Mouse (Mus musculus): ENCODE results near the gene Hhip. TPM values are rescaled to one million over a fixed set of nuclear protein-coding genes. Genes with fewer than 3 reads are reported as not detected.
A peak's percentile ranks its signal among the peaks of the same experiment; 100 is the strongest.

Hhip gene
- total and polyA plus RNA-seq, 2 experiments from 2014 or later, result 1.8 to 2.0 TPM

- Histone ChIP-seq H3K4me2 (ENCODE audit: low read depth) (no peak overlapping the region), H3K4me3 (ENCODE audit: low read depth, low read length) (no peak overlapping the region), H3K9ac (no peak overlapping the region), H3K36me3 (ENCODE audit: insufficient read depth) (no peaks in the 10 kb centered on the region), H3K9me3 (ENCODE audit: low read length) (no peaks in the 10 kb centered on the region), H3K4me1 (ENCODE audit: insufficient read depth) (no peaks in the 10 kb centered on the region), H3K27ac (ENCODE audit: low read depth, low read length) (no peak overlapping the region), H3K27me3 (ENCODE audit: insufficient read depth, low read length) (no peaks in the 10 kb centered on the region)
- no peak for DNase-seq
- no peak for TF ChIP-seq CTCF (IDR thresholded peaks at IDR 0.05; ENCODE audit: low read depth)
- ATAC-seq, result no peak
- WGBS, result 86% methylated on average over 3 of the region's 3 CpGs
These were observed 107.4 kb downstream of the Hhip start for GRCm38 (mm10) chr8:79950376-79950775.

- Histone ChIP-seq H3K4me1 (ENCODE audit: insufficient read depth) (no peaks in the 10 kb centered on the region), H3K4me2 (ENCODE audit: low read depth) (no peak overlapping the region), H3K27me3 (ENCODE audit: insufficient read depth, low read length) (no peaks in the 10 kb centered on the region), H3K4me3 (ENCODE audit: low read depth, low read length) (no peak overlapping the region), H3K27ac (ENCODE audit: low read depth, low read length) (no peak overlapping the region), H3K9me3 (ENCODE audit: low read length) (no peaks in the 10 kb centered on the region), H3K9ac (no peak overlapping the region), H3K36me3 (ENCODE audit: insufficient read depth) (no peaks in the 10 kb centered on the region)
- WGBS, result 87% methylated on average over 9 of the region's 9 CpGs
- no peak for TF ChIP-seq CTCF (IDR thresholded peaks at IDR 0.05; ENCODE audit: low read depth)
- DNase-seq (no peak), ATAC-seq (no peak)
These were observed 112.2 kb downstream of the Hhip start for GRCm38 (mm10) chr8:79945501-79946076.

- H3K4me2 ChIP-seq (ENCODE audit: low read depth), result no peak overlapping the region
- H3K27me3 ChIP-seq (ENCODE audit: insufficient read depth, low read length), result no peaks in the 10 kb centered on the region
- DNase-seq (no peak), ATAC-seq (no peak)
- no peak overlapping the region for H3K9ac ChIP-seq
- no peak overlapping the region for H3K27ac ChIP-seq (ENCODE audit: low read depth, low read length)
- 95% methylated on average over 5 of the region's 5 CpGs for WGBS
- H3K4me1 ChIP-seq (ENCODE audit: insufficient read depth), result no peaks in the 10 kb centered on the region
- H3K36me3 ChIP-seq (ENCODE audit: insufficient read depth), result no peaks in the 10 kb centered on the region
- no peak overlapping the region for H3K4me3 ChIP-seq (ENCODE audit: low read depth, low read length)
- no peaks in the 10 kb centered on the region for H3K9me3 ChIP-seq (ENCODE audit: low read length)
- no peak for TF ChIP-seq CTCF (IDR thresholded peaks at IDR 0.05; ENCODE audit: low read depth)
These were observed 116.7 kb downstream of the Hhip start for GRCm38 (mm10) chr8:79941070-79941469.

- H3K4me3 ChIP-seq (ENCODE audit: low read depth, low read length), result no peak overlapping the region
- H3K27me3 ChIP-seq (ENCODE audit: insufficient read depth, low read length), result no peaks in the 10 kb centered on the region
- DNase-seq (no peak), ATAC-seq (no peak)
- H3K36me3 ChIP-seq (ENCODE audit: insufficient read depth), result no peaks in the 10 kb centered on the region
- 51% methylated on average over 9 of the region's 9 CpGs for WGBS
- no peak overlapping the region for H3K9ac ChIP-seq
- no peaks in the 10 kb centered on the region for H3K4me1 ChIP-seq (ENCODE audit: insufficient read depth)
- no peak overlapping the region for H3K4me2 ChIP-seq (ENCODE audit: low read depth)
- no peak for TF ChIP-seq CTCF (IDR thresholded peaks at IDR 0.05; ENCODE audit: low read depth)
- no peak overlapping the region for H3K27ac ChIP-seq (ENCODE audit: low read depth, low read length)
- no peaks in the 10 kb centered on the region for H3K9me3 ChIP-seq (ENCODE audit: low read length)
These were observed 120.9 kb downstream of the Hhip start for GRCm38 (mm10) chr8:79936856-79937445.

- DNase-seq, result no peak
- H3K27me3 ChIP-seq (ENCODE audit: insufficient read depth, low read length), result no peaks in the 10 kb centered on the region
- peak; percentile 21; the same call in 1 of the 2 replicates for TF ChIP-seq CTCF (IDR thresholded peaks at IDR 0.05; ENCODE audit: low read depth)
- no peak overlapping the region for H3K4me3 ChIP-seq (ENCODE audit: low read depth, low read length)
- 55% methylated on average over 7 of the region's 7 CpGs for WGBS
- no peak overlapping the region for H3K27ac ChIP-seq (ENCODE audit: low read depth, low read length)
- H3K9me3 ChIP-seq (ENCODE audit: low read length), result no peaks in the 10 kb centered on the region
- no peaks in the 10 kb centered on the region for H3K4me1 ChIP-seq (ENCODE audit: insufficient read depth)
- H3K9ac ChIP-seq, result no peak overlapping the region
- no peak overlapping the region for H3K4me2 ChIP-seq (ENCODE audit: low read depth)
- no peaks in the 10 kb centered on the region for H3K36me3 ChIP-seq (ENCODE audit: insufficient read depth)
- no peak for ATAC-seq
These were observed 122.0 kb downstream of the Hhip start for GRCm38 (mm10) chr8:79935793-79936192.

GRCm38 (mm10) chr8:79929202-79929601 is 128.6 kb downstream of the Hhip start:
- H3K4me3 ChIP-seq (ENCODE audit: low read depth, low read length), result no peak overlapping the region
- no peak overlapping the region for H3K27ac ChIP-seq (ENCODE audit: low read depth, low read length)
- H3K27me3 ChIP-seq (ENCODE audit: insufficient read depth, low read length), result no peaks in the 10 kb centered on the region
- no peak overlapping the region for H3K9ac ChIP-seq
- ATAC-seq, result no peak
- no peak for TF ChIP-seq CTCF (IDR thresholded peaks at IDR 0.05; ENCODE audit: low read depth)
- WGBS, result 75% methylated on average over 4 of the region's 4 CpGs
- no peaks in the 10 kb centered on the region for H3K9me3 ChIP-seq (ENCODE audit: low read length)
- no peaks in the 10 kb centered on the region for H3K4me1 ChIP-seq (ENCODE audit: insufficient read depth)
- no peak overlapping the region for H3K4me2 ChIP-seq (ENCODE audit: low read depth)
- no peak for DNase-seq
- no peaks in the 10 kb centered on the region for H3K36me3 ChIP-seq (ENCODE audit: insufficient read depth)

- H3K27me3 ChIP-seq (ENCODE audit: insufficient read depth, low read length), result no peaks in the 10 kb centered on the region
- WGBS, result 80% methylated on average over 7 of the region's 7 CpGs
- H3K4me3 ChIP-seq (ENCODE audit: low read depth, low read length), result no peak overlapping the region
- no peak overlapping the region for H3K9ac ChIP-seq
- no peaks in the 10 kb centered on the region for H3K36me3 ChIP-seq (ENCODE audit: insufficient read depth)
- no peak for TF ChIP-seq CTCF (IDR thresholded peaks at IDR 0.05; ENCODE audit: low read depth)
- H3K4me2 ChIP-seq (ENCODE audit: low read depth), result no peak overlapping the region
- ATAC-seq, result no peak
- H3K9me3 ChIP-seq (ENCODE audit: low read length), result no peaks in the 10 kb centered on the region
- H3K27ac ChIP-seq (ENCODE audit: low read depth, low read length), result no peak overlapping the region
- no peak for DNase-seq
- H3K4me1 ChIP-seq (ENCODE audit: insufficient read depth), result no peaks in the 10 kb centered on the region
These were observed 140.6 kb downstream of the Hhip start for GRCm38 (mm10) chr8:79917211-79917610.

Measured in forebrain, postnatal 0 days (tissue).